Mouse (Mus musculus) heart, embryonic 10.5 days (tissue): Measurements from ENCODE around the gene Osbpl11. TPM values are rescaled to one million over a fixed set of nuclear protein-coding genes. Genes with fewer than 3 reads are reported as not detected.
"Not testable (repeated sequence)": the region's sequence is repeated elsewhere in the genome, so short reads cannot be mapped to it uniquely, and the experiment has no call there.

Experiments
- DNase-seq: peaks from one replicate; pipeline ENCODE4 v3.0.0-alpha.2; 2017; ENCODE audit warnings: low spot score
- H3K27ac ChIP-seq: fragments of 300-500 bp; sonication (generic); 2 replicates; pipeline ENCODE4 v1.5.1; 2016; ENCODE audit warnings: mild to moderate bottlenecking
- H3K27me3 ChIP-seq: fragments of 300-500 bp; sonication (generic); 2 replicates; pipeline ENCODE4 v1.6.1; 2016; ENCODE audit warnings: mild to moderate bottlenecking; ENCODE audit not compliant: poor library complexity, insufficient read depth, severe bottlenecking
- H3K36me3 ChIP-seq: fragments of 300-500 bp; sonication (generic); 2 replicates; pipeline ENCODE4 v1.6.1; 2016; ENCODE audit warnings: mild to moderate bottlenecking, moderate library complexity
- H3K4me1 ChIP-seq: fragments of 300-500 bp; sonication (generic); 2 replicates; pipeline ENCODE4 v1.6.1; 2016; ENCODE audit warnings: mild to moderate bottlenecking
- H3K4me3 ChIP-seq: fragments of 300-500 bp; sonication (generic); 2 replicates; pipeline ENCODE4 v1.5.1; 2016; ENCODE audit warnings: mild to moderate bottlenecking, moderate library complexity
- H3K9me3 ChIP-seq: fragments of 300-500 bp; sonication (generic); 2 replicates; pipeline ENCODE4 v1.6.1; 2016; ENCODE audit warnings: mild to moderate bottlenecking, moderate library complexity
- WGBS: fragments of 180-500 bp; shearing (Covaris S2); methylation state at CpG from one replicate; pipeline ENCODE4 v1.1.7; 2016; 5-methylcytosine and 5-hydroxymethylcytosine counted together
- polyA plus RNA-seq: library from polyadenylated mRNA; unstranded; fragments of >200 nt; fragmentation: Nextera tagmentation; extraction: Ambion mirVana; gene quantifications from 2 replicates; pipeline ENCODE4 v1.2.1, GENCODE M21; 2016

The Osbpl11 gene
- polyA plus RNA-seq, 1 experiment from 2014 or later: 18.1 TPM

DNA sequence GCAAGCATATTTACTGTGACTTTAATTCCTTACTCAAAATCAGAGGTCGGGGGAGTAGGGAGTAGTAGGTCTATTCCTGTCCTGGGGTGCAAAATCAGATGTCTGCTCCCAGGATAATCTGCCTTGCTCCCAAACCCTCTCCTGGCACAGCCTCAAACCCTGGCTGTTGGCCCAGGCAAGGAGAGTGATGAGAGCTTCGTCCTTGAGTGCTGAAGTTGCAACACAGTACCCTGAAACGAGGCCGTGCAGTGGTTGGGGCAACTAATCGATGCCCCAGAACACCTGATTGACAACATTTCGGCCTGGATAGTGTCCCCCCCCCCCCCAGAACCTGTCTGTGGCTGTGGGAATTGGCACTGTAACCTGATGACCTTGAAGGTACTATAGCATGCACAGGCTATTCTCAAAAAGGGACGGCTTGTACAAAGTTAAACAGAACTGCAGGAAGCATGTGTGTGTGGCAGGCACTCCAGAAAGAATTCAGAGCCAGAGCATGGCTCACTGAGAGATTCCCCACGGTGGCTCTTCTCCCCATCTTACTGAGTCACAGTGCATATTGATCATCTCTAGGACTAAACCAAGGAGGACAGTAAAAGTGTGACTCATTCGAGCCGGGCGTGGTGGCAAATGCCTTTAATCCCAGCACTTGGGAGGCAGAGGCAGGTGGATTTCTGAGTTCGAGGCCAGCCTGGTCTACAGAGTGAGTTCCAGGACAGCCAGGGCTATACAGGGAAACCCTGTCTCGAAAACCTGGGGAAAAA, 21.4 kb upstream of the Osbpl11 start:
- Histone ChIP-seq H3K27ac (no peak overlapping the region), H3K36me3 (no peaks in the 10 kb centered on the region)
- WGBS: 66% methylated on average over 13 of the region's 13 CpGs

DNA sequence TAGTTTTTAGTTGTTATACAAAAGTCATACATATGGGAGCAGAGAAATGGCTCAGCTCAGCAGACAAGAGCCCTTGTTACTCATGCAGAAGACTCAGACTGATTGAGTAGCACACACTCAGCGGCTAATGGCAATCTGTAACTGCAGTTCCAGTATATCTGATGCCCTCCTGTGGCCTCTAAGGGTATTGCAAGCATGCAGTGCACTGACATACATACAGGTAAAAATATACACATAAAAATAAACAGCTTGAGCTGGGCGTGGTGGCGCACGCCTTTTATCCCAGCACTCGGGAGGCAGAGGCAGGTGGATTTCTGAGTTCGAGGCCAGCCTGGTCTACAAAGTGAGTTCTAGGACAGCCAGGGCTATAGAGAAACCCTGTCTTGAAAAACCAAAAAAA, 18.6 kb upstream of the Osbpl11 start:
- not testable (repeated sequence) for DNase-seq, H3K27ac ChIP-seq, H3K27me3 ChIP-seq, H3K4me3 ChIP-seq, H3K9me3 ChIP-seq, H3K36me3 ChIP-seq, H3K4me1 ChIP-seq
- WGBS: 57% methylated on average over 6 of the region's 6 CpGs

More for the DNA sequence above, 21.4 kb upstream of the Osbpl11 start:
- no peaks in the 10 kb centered on the region for H3K9me3 ChIP-seq
- 0 out of 2 replicates have a peak, but pooled peaks cover 5% of the 10 kb centered on the region for H3K4me1 ChIP-seq
- no peak overlapping the region for H3K4me3 ChIP-seq
- no peak for DNase-seq
- H3K27me3 ChIP-seq: no peaks in the 10 kb centered on the region

DNA sequence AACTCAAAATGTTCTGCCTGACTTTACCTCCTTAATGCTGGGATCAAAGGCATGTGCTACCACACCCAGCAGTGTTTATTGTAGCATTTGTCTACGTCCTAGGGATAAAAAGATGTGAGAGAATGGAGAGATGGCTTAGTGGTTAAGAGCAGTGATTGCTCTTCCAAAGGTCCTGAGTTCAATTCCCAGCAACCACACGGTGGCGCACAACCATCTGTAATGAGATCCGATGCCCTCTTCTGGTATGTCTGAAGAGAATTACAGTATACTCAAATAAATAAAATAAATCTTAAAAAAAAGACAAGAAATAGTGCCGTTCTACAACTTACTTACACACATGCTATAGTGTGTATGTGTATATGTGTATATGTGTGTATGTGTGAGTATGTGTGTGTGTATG, 17.3 kb upstream of the Osbpl11 start:
- Histone ChIP-seq H3K27ac (no peak overlapping the region), H3K9me3 (no peaks in the 10 kb centered on the region), H3K27me3 (no peaks in the 10 kb centered on the region), H3K4me3 (no peak overlapping the region), H3K4me1 (peaks cover 10% of the 10 kb centered on the region), H3K36me3 (no peaks in the 10 kb centered on the region)
- 35% methylated on average over 5 of the region's 5 CpGs for WGBS
- DNase-seq: no peak

DNA sequence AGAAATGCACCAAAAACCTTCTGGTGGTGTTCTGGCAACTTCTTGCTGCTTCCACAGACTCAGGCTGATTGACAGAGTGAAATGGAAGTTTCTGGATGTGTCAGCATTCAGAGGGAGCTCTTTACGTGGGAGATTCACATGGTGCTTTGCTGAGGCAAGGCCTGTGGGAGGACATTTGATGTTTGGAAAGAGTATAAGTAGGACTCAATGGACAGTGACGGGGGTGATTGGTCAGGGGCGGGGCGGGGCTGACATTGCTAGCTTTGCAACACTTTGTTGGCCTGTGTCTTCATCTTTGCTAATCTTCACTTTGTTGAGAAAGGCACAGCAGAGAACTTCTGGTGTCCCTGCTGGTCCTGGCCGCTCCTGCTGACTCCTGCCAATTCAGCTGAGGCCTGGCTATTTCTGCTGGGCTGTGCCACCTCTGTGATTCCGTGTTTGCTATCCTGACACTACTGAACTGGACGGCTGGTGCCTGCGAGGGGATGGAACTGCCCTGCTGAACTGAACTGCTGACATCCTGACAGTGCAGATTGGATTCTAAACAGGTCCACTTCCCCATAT, 15.3 kb upstream of the Osbpl11 start:
- no peak for DNase-seq
- Histone ChIP-seq H3K9me3 (no peaks in the 10 kb centered on the region), H3K36me3 (no peaks in the 10 kb centered on the region), H3K27me3 (no peaks in the 10 kb centered on the region), H3K4me1 (peaks cover 4% of the 10 kb centered on the region), H3K27ac (no peak overlapping the region), H3K4me3 (no peak overlapping the region)
- WGBS: 64% methylated on average over 8 of the region's 8 CpGs

DNA sequence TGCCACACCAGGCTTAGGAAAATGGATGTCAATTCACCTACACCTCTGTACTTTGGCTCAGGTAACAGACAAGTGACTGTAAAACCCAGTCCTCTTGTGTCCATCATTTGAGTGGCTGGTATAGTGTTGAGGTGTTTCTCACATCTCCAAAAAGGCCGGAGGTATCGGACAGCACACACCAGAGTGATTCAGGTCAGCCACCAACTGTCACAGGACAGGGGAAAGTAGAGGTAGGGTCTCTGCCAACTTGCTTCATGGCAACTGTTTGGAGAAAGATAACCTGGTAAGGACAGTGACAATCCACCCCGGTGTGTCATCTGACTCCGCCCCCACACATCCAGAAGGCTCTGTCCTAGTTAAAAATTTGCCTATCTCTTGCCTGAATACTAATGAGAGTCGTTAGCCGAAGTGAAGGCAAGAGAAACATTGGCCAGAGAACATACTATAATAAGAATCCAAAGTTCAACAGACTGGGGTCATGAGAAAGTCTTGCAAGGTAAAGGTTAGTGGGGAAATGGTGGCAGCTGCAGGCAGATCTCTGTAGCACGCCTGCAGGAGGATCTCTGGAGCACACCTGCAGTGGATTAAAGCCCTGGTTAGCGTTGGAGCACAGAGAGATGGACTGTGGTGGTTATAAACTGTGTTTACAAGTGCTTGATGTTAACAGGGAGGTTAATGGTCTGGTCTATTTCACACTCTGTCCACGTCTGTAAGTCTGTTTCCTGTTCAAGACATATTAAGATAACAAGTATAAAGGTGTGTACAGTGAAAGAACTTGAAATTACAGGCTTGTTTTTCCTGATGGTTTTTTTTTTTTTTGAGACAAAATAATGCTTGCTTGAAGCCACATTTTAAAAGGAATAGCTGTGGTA, 13.9 kb upstream of the Osbpl11 start:
- WGBS: 72% methylated on average over 9 of the region's 9 CpGs
- Histone ChIP-seq H3K36me3 (no peaks in the 10 kb centered on the region), H3K27me3 (no peaks in the 10 kb centered on the region), H3K4me1 (peaks cover 4% of the 10 kb centered on the region), H3K9me3 (no peaks in the 10 kb centered on the region), H3K27ac (no peak overlapping the region), H3K4me3 (no peak overlapping the region)
- no peak for DNase-seq

DNA sequence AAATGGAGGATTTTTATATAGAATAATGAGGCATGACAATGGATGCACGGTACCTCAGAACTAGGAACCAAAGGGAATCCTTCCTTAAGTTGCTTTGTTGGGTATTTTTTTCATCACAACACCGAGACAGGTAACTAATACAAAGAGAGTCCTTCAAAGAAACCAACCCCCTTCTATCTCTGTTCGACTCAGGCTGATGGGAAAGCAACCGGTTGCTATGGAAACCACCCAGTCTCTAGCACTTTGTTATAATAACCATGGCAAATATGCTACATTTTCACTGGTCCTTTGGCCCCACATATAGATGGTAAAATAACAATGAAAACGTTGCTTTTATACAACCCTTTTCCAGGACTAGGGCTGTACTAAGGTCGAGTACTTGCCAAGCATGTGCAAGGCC, 13.1 kb upstream of the Osbpl11 start:
- no peaks in the 10 kb centered on the region for H3K36me3 ChIP-seq
- WGBS: 82% methylated on average over 6 of the region's 6 CpGs

DNA sequence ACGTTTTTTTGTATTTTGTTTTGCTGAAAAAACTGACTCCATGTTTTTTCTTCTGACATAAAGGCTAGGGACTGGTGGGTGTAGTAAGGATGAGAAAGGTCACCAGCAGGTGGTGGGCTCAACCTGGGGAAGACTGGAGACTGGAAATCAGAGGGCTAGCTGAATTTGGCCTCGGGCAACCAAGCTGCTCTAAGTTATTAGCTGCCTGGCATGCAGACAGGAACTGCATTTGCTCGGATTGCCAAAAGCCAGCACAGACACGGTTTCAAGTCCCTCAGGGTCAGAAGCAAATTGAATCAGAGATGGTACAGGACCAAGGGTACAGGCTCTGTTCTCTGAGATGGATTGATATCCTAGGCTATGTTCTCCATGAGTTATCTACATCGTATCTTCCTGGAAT, 11.7 kb upstream of the Osbpl11 start:
- Histone ChIP-seq H3K36me3 (no peaks in the 10 kb centered on the region), H3K4me3 (no peak overlapping the region), H3K4me1 (peaks cover 5% of the 10 kb centered on the region), H3K27ac (no peak overlapping the region), H3K27me3 (no peaks in the 10 kb centered on the region), H3K9me3 (no peaks in the 10 kb centered on the region)
- no peak for DNase-seq
- 75% methylated on average over 5 of the region's 5 CpGs for WGBS

More for the DNA sequence above, 13.1 kb upstream of the Osbpl11 start:
- Histone ChIP-seq H3K27ac (no peak overlapping the region), H3K4me3 (no peak overlapping the region), H3K9me3 (no peaks in the 10 kb centered on the region), H3K27me3 (no peaks in the 10 kb centered on the region), H3K4me1 (peaks cover 4% of the 10 kb centered on the region)
- no peak for DNase-seq

DNA sequence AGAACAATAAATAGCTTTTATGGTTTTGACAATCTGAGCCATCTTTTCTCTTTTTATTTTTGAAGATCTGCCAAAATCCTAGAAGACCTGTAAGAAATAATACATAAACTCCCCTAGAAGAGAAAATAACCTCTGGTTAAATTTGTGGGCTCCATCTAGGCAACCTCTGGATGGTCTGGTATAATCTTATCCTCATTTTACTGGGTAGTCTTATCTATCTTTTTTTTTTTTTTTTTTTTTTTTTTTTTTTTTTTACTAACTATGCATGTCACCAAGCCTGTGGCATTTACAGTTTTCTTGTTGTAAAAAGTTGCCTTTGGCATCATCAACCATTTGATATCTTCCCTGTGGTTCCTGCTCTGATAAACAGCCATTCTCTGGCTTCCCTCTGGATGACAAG, 10.2 kb upstream of the Osbpl11 start:
- Histone ChIP-seq H3K4me3 (no peak overlapping the region), H3K27ac (no peak overlapping the region), H3K4me1 (peaks cover 9% of the 10 kb centered on the region), H3K9me3 (no peaks in the 10 kb centered on the region), H3K36me3 (no peaks in the 10 kb centered on the region), H3K27me3 (no peaks in the 10 kb centered on the region)
- no peak for DNase-seq

DNA sequence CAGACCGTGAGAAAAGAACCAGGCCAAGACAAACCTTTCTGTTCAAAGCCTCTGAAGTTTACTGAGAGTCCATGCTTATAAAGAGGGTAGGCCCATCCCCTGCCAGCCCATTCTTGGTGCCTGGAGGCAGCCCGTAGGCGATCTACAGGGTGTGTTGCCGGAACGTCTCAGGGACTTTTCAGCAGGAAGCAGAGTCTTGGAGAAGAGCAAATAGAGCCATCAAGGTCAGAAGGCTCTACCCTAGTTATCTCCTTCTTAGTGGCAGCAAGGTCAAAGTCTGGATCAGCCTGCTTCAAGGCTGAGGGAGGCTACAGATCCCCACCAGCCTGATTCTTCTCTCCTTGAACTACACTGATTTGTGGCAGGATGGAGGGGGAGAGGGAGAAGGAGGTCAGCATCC, 8.0 kb upstream of the Osbpl11 start:
- not testable (repeated sequence) for H3K4me1 ChIP-seq, DNase-seq, H3K27ac ChIP-seq, H3K27me3 ChIP-seq, H3K36me3 ChIP-seq, H3K4me3 ChIP-seq, H3K9me3 ChIP-seq
- 82% methylated on average over 5 of the region's 5 CpGs for WGBS

DNA sequence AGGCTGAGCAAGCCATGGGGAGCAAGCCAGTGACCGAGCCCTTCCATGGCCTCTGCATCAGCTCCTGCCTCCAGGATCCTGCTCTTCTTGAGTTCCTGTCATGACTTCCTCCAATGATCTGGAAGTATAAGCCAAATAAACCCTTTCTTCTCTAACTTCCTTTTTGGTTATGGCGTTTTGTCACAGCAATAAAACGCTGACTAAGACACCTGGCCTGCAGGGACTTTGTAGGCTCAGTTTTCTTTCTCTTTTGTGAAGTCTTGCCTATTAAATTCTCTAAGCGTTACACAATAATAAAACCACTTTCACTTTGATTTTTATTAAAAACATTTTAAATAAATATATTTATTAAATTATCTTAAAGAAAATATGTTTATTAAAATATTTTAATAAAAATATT, 7.1 kb upstream of the Osbpl11 start:
- Histone ChIP-seq H3K27me3 (no peaks in the 10 kb centered on the region), H3K27ac (no peak overlapping the region), H3K4me1 (peaks cover 6% of the 10 kb centered on the region; the same call in 1 of the 2 replicates), H3K4me3 (no peak overlapping the region), H3K9me3 (no peaks in the 10 kb centered on the region), H3K36me3 (no peaks in the 10 kb centered on the region)
- WGBS: 90% methylated on average over 4 of the region's 4 CpGs
- DNase-seq: no peak

DNA sequence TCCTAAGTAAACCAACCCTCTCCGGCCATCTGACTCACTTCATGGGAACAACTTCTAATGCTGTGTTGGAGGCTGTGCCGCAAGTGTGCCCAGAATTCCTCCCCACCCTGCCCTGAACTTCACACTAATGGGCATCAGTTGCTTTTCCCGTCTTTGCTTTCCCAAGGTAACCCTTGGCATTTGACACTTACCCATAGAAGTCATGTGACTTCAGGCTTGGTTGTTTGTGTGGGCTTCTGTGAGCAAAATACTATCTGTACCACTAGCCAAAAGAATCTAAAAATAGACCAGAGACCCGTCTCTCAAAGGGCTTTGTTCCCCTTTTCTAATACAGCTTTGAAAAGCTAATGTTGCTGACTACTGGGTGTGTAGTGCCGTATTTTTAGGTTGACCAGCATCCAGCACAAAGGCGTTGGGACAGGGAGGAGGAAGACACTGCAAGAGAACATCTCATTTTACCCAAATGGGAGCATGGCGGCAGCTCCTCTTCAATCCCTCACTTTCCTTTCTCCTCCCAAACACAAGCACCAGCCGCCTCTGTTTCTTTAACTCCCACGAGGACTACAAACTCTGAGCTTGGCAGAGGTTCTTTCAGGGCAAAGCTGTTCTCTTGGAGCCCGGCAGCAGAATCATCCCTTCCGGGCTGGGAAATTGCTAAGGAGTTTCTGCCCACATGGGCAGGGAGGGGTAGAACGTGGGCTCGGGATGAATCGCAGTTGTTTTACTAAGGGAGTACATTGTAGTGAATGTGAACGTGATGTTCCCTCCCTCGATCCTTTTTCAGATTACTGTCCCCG, 6.4 kb upstream of the Osbpl11 start:
- Histone ChIP-seq H3K4me1 (peaks cover 6% of the 10 kb centered on the region; the same call in 1 of the 2 replicates), H3K4me3 (no peak overlapping the region), H3K9me3 (no peaks in the 10 kb centered on the region), H3K27ac (no peak overlapping the region), H3K36me3 (no peaks in the 10 kb centered on the region), H3K27me3 (no peaks in the 10 kb centered on the region)
- 65% methylated on average over 17 of the region's 17 CpGs for WGBS
- DNase-seq: no peak

DNA sequence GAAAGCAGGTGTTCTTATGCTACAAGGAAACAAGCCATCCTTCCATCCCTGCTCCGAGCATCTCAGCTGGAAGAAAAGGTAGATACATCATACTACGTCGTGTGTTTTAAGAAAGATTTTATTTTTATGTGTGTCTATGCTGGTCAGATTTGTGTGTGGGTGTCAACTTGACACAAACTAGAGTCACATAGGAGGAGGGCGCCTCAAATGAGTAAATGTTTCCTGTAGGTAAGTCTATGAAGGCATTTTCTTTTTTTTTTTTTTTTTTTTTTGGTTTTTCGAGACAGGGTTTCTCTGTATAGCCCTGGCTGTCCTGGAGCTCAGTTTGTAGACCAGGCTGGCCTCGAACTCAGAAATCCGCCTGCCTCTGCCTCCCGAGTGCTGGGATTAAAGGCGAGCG, 5.6 kb upstream of the Osbpl11 start:
- not testable (repeated sequence) for H3K4me1 ChIP-seq, H3K36me3 ChIP-seq, H3K4me3 ChIP-seq, DNase-seq, H3K9me3 ChIP-seq, H3K27me3 ChIP-seq, H3K27ac ChIP-seq
- WGBS: 93% methylated on average over 9 of the region's 10 CpGs
